Mouse (Mus musculus) small intestine, adult 2 months (tissue): Measurements from ENCODE around the gene Icam4.

Experiments
- CTCF ChIP-seq: fragments of 200-500 bp; IDR thresholded peaks from 2 replicates; pipeline ENCODE4 v1.5.1; 2012; ENCODE audit warnings: low read depth, mild to moderate bottlenecking, control low read depth, inconsistent platforms, low read length, moderate library complexity, mixed read lengths; ENCODE audit not compliant: insufficient replicate concordance, insufficient read length; ENCODE audit errors: extremely low read depth
- POLR2A ChIP-seq: fragments of 200-500 bp; IDR thresholded peaks from 2 replicates; pipeline ENCODE4 v1.6.1; 2012; ENCODE audit warnings: low read depth, mild to moderate bottlenecking, control low read depth, inconsistent platforms, low read length, moderate library complexity

DNA sequence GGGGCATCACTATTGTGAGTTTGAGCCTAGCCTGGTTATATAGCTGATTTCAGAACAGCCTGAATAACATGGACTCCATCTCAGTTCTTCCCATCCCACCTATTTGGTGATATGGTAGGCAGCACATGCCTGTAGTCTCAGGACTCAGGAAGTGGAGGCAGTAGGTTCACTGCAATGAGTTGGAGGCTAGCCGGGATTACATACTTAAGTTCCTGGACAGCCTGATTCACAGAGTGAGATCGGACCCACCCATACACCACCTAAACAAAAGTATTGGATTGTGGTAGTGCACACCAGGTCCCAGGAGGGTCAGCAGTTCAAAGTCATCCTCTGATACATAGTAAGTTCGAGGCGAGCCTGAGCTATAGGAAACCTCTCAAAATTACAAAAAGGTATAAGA is 43.5 kb downstream of the Icam4 start:
- TF ChIP-seq POLR2A: no peak
- TF ChIP-seq CTCF: no peak
